Mouse (Mus musculus) forebrain, embryonic 10.5 days (tissue): ENCODE data around the gene Olfr1321. TPM values are rescaled to one million over a fixed set of nuclear protein-coding genes. Genes with fewer than 3 reads are reported as not detected.

Experiments used
- DNase-seq: peaks from one replicate; pipeline ENCODE4 v3.0.0-alpha.2; 2017; ENCODE audit warnings: low spot score; ENCODE audit errors: extremely low spot score
- H3K27ac ChIP-seq: fragments of 300-500 bp; sonication (generic); 2 replicates; pipeline ENCODE4 v1.5.1; 2016; ENCODE audit warnings: mild to moderate bottlenecking
- H3K27me3 ChIP-seq: fragments of 300-500 bp; sonication (generic); 2 replicates; pipeline ENCODE4 v1.6.1; 2016; ENCODE audit warnings: mild to moderate bottlenecking; ENCODE audit not compliant: poor library complexity, severe bottlenecking
- H3K36me3 ChIP-seq: fragments of 300-500 bp; sonication (generic); replicated peaks from 2 replicates; pipeline ENCODE4 v1.6.1; 2016; ENCODE audit warnings: mild to moderate bottlenecking, moderate library complexity
- H3K4me1 ChIP-seq: fragments of 300-500 bp; sonication (generic); 2 replicates; pipeline ENCODE4 v1.6.1; 2016
- H3K4me3 ChIP-seq: fragments of 300-500 bp; sonication (generic); 2 replicates; pipeline ENCODE4 v1.5.1; 2016; ENCODE audit warnings: mild to moderate bottlenecking, moderate library complexity
- H3K9me3 ChIP-seq: fragments of 300-500 bp; sonication (generic); 2 replicates; pipeline ENCODE4 v1.6.1; 2016; ENCODE audit warnings: mild to moderate bottlenecking, moderate library complexity
- WGBS: fragments of 180-500 bp; shearing (Covaris S2); methylation state at CpG from one replicate; pipeline ENCODE4 v1.1.7; 2016; 5-methylcytosine and 5-hydroxymethylcytosine counted together
- polyA plus RNA-seq: library from polyadenylated mRNA; unstranded; fragments of >200 nt; fragmentation: Nextera tagmentation; extraction: Ambion mirVana; gene quantifications from 2 replicates; pipeline ENCODE4 v1.2.1, GENCODE M21; 2016

Gene Olfr1321
- polyA plus RNA-seq = not detected in 2 replicates

- DNase-seq = no peak
- H3K9me3 ChIP-seq = no peaks in the 10 kb centered on the region
- no peaks in the 10 kb centered on the region for H3K4me1 ChIP-seq
- H3K4me3 ChIP-seq = no peak within 1 kb of the TSS
- 83% methylated on average over 2 of the region's 2 CpGs for WGBS
- no peak within 1 kb of the TSS for H3K27ac ChIP-seq
- H3K27me3 ChIP-seq = no peaks in the 10 kb centered on the region
- no peaks in the 10 kb centered on the region for H3K36me3 ChIP-seq
These were observed at the start of gene Olfr1321 for GRCm38 (mm10) chrX:49734959-49735358. Gene Olfr1321 (minus strand): TSS chrX:49735059.

- no peak for DNase-seq
- Histone ChIP-seq H3K27me3 (no peaks in the 10 kb centered on the region), H3K27ac (no peak overlapping the region), H3K9me3 (no peaks in the 10 kb centered on the region), H3K4me3 (no peak overlapping the region), H3K36me3 (no peaks in the 10 kb centered on the region), H3K4me1 (no peaks in the 10 kb centered on the region)
- 31% methylated on average over 2 of the region's 2 CpGs for WGBS
These were observed 36.0 kb upstream of the Olfr1321 start for GRCm38 (mm10) chrX:49770828-49771227.

GRCm38 (mm10) chrX:49745192-49745591 is 10.3 kb upstream of the Olfr1321 start:
- Histone ChIP-seq H3K4me1 (0 out of 2 replicates have a peak, but pooled peaks cover 3% of the 10 kb centered on the region), H3K4me3 (no peak overlapping the region), H3K27ac (no peak overlapping the region), H3K9me3 (no peaks in the 10 kb centered on the region), H3K36me3 (no peaks in the 10 kb centered on the region), H3K27me3 (no peaks in the 10 kb centered on the region)
- 46% methylated on average over 5 of the region's 5 CpGs for WGBS
- DNase-seq = no peak

Other genes with a start within 250 kb of the Olfr1321 start
- not detected in 2 replicates for gene Olfr1320, start 62.7 kb downstream of the Olfr1321 start, polyA plus RNA-seq
- 2.3 and 2.7 TPM in 2 replicates for gene Igsf1, start 62.7 kb upstream of the Olfr1321 start, polyA plus RNA-seq
- not detected in 2 replicates for gene Olfr1322, start 156.4 kb upstream of the Olfr1321 start, polyA plus RNA-seq